Mouse (Mus musculus) heart, postnatal 0 days (tissue): ENCODE measurements around the gene H2-M5. TPM values are rescaled to one million over a fixed set of nuclear protein-coding genes. Genes with fewer than 3 reads are reported as not detected.
A peak's percentile ranks its signal among the peaks of the same experiment; 100 is the strongest.

Experiments
- ATAC-seq: fragments of 200-750 bp; cut with Nextera tagmentation; 2 replicates; pipeline ENCODE4 v1.8.0; 2017; ENCODE audit warnings: low read depth, moderate number of reproducible peaks, moderate library complexity; ENCODE audit not compliant: insufficient read depth
- DNase-seq: peaks from one replicate; pipeline ENCODE4 v3.0.0-alpha.2; 2016; ENCODE audit warnings: low spot score
- H3K27ac ChIP-seq: fragments of 300-500 bp; sonication (generic); 2 replicates; pipeline ENCODE4 v1.5.1; 2014; ENCODE audit warnings: low read depth, mild to moderate bottlenecking
- H3K27me3 ChIP-seq: fragments of 300-500 bp; sonication (generic); 2 replicates; pipeline ENCODE4 v1.6.1; 2014; ENCODE audit warnings: low read length, mixed read lengths; ENCODE audit not compliant: control insufficient read depth, insufficient read depth
- H3K36me3 ChIP-seq: fragments of 300-500 bp; sonication (generic); replicated peaks from 2 replicates; pipeline ENCODE4 v1.6.1; 2014; ENCODE audit warnings: low read length, mixed read lengths; ENCODE audit not compliant: control insufficient read depth, insufficient read depth
- H3K4me1 ChIP-seq: fragments of 300-500 bp; sonication (generic); 2 replicates; pipeline ENCODE4 v1.6.1; 2014; ENCODE audit warnings: antibody characterized with exemption; ENCODE audit not compliant: control insufficient read depth, insufficient read depth
- H3K4me2 ChIP-seq: fragments of 300-500 bp; sonication (generic); 2 replicates; pipeline ENCODE4 v1.6.1; 2014; ENCODE audit warnings: low read depth, mild to moderate bottlenecking, low read length, moderate library complexity
- H3K4me3 ChIP-seq: fragments of 300-500 bp; sonication (generic); 2 replicates; pipeline ENCODE4 v1.5.1; 2014; ENCODE audit warnings: low read depth, low read length
- H3K9ac ChIP-seq: fragments of 300-500 bp; sonication (generic); replicated peaks from 2 replicates; pipeline ENCODE4 v1.6.1; 2014; ENCODE audit warnings: low read depth, low read length, mixed read lengths
- H3K9me3 ChIP-seq: fragments of 300-500 bp; sonication (generic); replicated peaks from 2 replicates; pipeline ENCODE4 v1.6.1; 2016; ENCODE audit warnings: low read length; ENCODE audit not compliant: control insufficient read depth
- CTCF ChIP-seq: IDR thresholded peaks from 2 replicates; pipeline ENCODE4 v1.5.1; 2016; ENCODE audit warnings: antibody characterized with exemption, control low read depth, low read depth
- EP300 ChIP-seq: IDR thresholded peaks from 2 replicates; pipeline ENCODE4 v1.6.1; 2016; ENCODE audit warnings: antibody characterized with exemption, low read depth
- WGBS: fragments of 180-500 bp; shearing (Covaris S2); extraction: QIAGEN DNeasy Blood & Tissue Kit; methylation state at CpG from one replicate; pipeline ENCODE4 v1.1.7; 2014; 5-methylcytosine and 5-hydroxymethylcytosine counted together
- polyA plus RNA-seq: library from polyadenylated mRNA; unstranded; fragments of >200 nt; fragmentation: Nextera tagmentation; extraction: Ambion mirVana; gene quantifications from 2 replicates; pipeline ENCODE4 v1.2.1, GENCODE M21; 2015
- total RNA-seq: library from RNA; depleted of rRNA; stranded (reverse); fragments of >200 nt; gene quantifications from 2 replicates; pipeline ENCODE4 v1.2.3, GENCODE M21; 2014; ENCODE audit warnings: low replicate concordance

The H2-M5 gene
- total and polyA plus RNA-seq, 2 experiments from 2014 or later, result not detected

- TF ChIP-seq EP300, result no peak
- no peak for TF ChIP-seq CTCF
- Histone ChIP-seq H3K9me3 (no peaks in the 10 kb centered on the region), H3K36me3 (peaks cover 2% of the 10 kb centered on the region; the same call in 1 of the 2 replicates), H3K4me3 (no peak overlapping the region), H3K27me3 (no peaks in the 10 kb centered on the region), H3K27ac (no peak overlapping the region), H3K4me2 (no peak overlapping the region), H3K9ac (no peak overlapping the region), H3K4me1 (no peaks in the 10 kb centered on the region)
- WGBS, result 75% methylated on average over 14 of the region's 14 CpGs
- DNase-seq (no peak), ATAC-seq (no peak)
These were observed 18.9 kb downstream of the H2-M5 start for GRCm38 (mm10) chr17:36970316-36970890.

- Histone ChIP-seq H3K9me3 (no peaks in the 10 kb centered on the region), H3K9ac (no peak overlapping the region), H3K4me1 (no peaks in the 10 kb centered on the region), H3K4me2 (no peak overlapping the region), H3K36me3 (peaks cover 13% of the 10 kb centered on the region; the same call in 1 of the 2 replicates), H3K27ac (no peak overlapping the region), H3K27me3 (no peaks in the 10 kb centered on the region), H3K4me3 (no peak overlapping the region)
- no peak for TF ChIP-seq EP300
- no peak for TF ChIP-seq CTCF
- ATAC-seq (no peak), DNase-seq (no peak)
- WGBS, result 69% methylated on average over 1 of the region's 1 CpGs
These were observed 22.5 kb downstream of the H2-M5 start for GRCm38 (mm10) chr17:36966875-36967274.

- 72% methylated on average over 1 of the region's 1 CpGs for WGBS
- H3K27me3 ChIP-seq, result no peaks in the 10 kb centered on the region
- no peak overlapping the region for H3K4me2 ChIP-seq
- DNase-seq (no peak), ATAC-seq (no peak)
- no peaks in the 10 kb centered on the region for H3K9me3 ChIP-seq
- TF ChIP-seq EP300, result no peak
- no peak for TF ChIP-seq CTCF
- peaks cover 17% of the 10 kb centered on the region for H3K36me3 ChIP-seq
- H3K4me3 ChIP-seq, result no peak overlapping the region
- H3K27ac ChIP-seq, result no peak overlapping the region
- no peak overlapping the region for H3K9ac ChIP-seq
- H3K4me1 ChIP-seq, result peaks cover 9% of the 10 kb centered on the region
These were observed 28.2 kb downstream of the H2-M5 start for GRCm38 (mm10) chr17:36961125-36961524.

- no peaks in the 10 kb centered on the region for H3K27me3 ChIP-seq
- no peak for TF ChIP-seq CTCF
- TF ChIP-seq EP300, result no peak
These were observed 30.5 kb downstream of the H2-M5 start for GRCm38 (mm10) chr17:36958884-36959283.

GRCm38 (mm10) chr17:36957999-36958743 is 31.2 kb downstream of the H2-M5 start, which contains the start of the genes Znrd1 and Znrd1as:
TSS of gene Znrd1 (minus strand) at chr17:36958559.
TSS of gene Znrd1as (plus strand) at chr17:36958592.
- no peaks in the 10 kb centered on the region for H3K27me3 ChIP-seq
- peak within 1 kb of the TSS; percentile 72 for H3K9ac ChIP-seq
- peak within 1 kb of the TSS; percentile 81 for H3K4me3 ChIP-seq
- peaks cover 17% of the 10 kb centered on the region for H3K36me3 ChIP-seq
- WGBS, result under 1% methylated on average over 46 of the region's 46 CpGs
- no peaks in the 10 kb centered on the region for H3K9me3 ChIP-seq
- peak within 1 kb of the TSS; percentile 78 for H3K4me2 ChIP-seq
- ATAC-seq (peak; percentile 97), DNase-seq (peak; percentile 98)
- TF ChIP-seq EP300 (peak; percentile 66; the same call in 1 of the 2 replicates), CTCF (no peak)
- peak within 1 kb of the TSS; percentile 82 for H3K27ac ChIP-seq
- peaks cover 9% of the 10 kb centered on the region for H3K4me1 ChIP-seq

More at GRCm38 (mm10) chr17:36958884-36959283, 30.5 kb downstream of the H2-M5 start:
- 9% methylated on average over 12 of the region's 12 CpGs for WGBS
- peak overlapping the region; percentile 72 for H3K9ac ChIP-seq
- ATAC-seq (no peak), DNase-seq (no peak)
- H3K27ac ChIP-seq, result peak overlapping the region; percentile 82
- peaks cover 9% of the 10 kb centered on the region for H3K4me1 ChIP-seq
- no peaks in the 10 kb centered on the region for H3K9me3 ChIP-seq
- peak overlapping the region; percentile 78 for H3K4me2 ChIP-seq
- H3K4me3 ChIP-seq, result peak overlapping the region; percentile 81
- H3K36me3 ChIP-seq, result peaks cover 17% of the 10 kb centered on the region
